Mouse (Mus musculus) testis, adult 2 months (tissue): ENCODE results near the gene Lig4. TPM values are rescaled to one million over a fixed set of nuclear protein-coding genes. Genes with fewer than 3 reads are reported as not detected.

Experiments used
- H3K27ac ChIP-seq: fragments of 200-500 bp; 2 replicates; pipeline ENCODE4 v1.5.1; 2012; ENCODE audit warnings: low read depth, low read length; ENCODE audit not compliant: control insufficient read depth, insufficient read depth
- H3K27me3 ChIP-seq: fragments of 200-500 bp; 2 replicates; pipeline ENCODE4 v1.6.1; 2012; ENCODE audit warnings: mild to moderate bottlenecking, low read length, moderate library complexity; ENCODE audit not compliant: control insufficient read depth, insufficient read depth
- H3K36me3 ChIP-seq: fragments of 200-500 bp; 2 replicates; pipeline ENCODE4 v1.6.1; 2012; ENCODE audit warnings: mild to moderate bottlenecking, low read length; ENCODE audit not compliant: control insufficient read depth, insufficient read depth
- H3K4me1 ChIP-seq: fragments of 200-500 bp; 2 replicates; pipeline ENCODE4 v1.6.1; 2012; ENCODE audit warnings: low read length; ENCODE audit not compliant: control insufficient read depth, insufficient read depth
- H3K4me3 ChIP-seq: fragments of 200-500 bp; 2 replicates; pipeline ENCODE4 v1.5.1; 2012; ENCODE audit warnings: low read depth, mild to moderate bottlenecking, low read length, moderate library complexity, mixed read lengths; ENCODE audit not compliant: control insufficient read depth
- CTCF ChIP-seq: fragments of 200-500 bp; IDR thresholded peaks from 2 replicates; pipeline ENCODE4 v1.5.1; 2012; ENCODE audit warnings: low read depth, mild to moderate bottlenecking, inconsistent platforms, low read length, moderate library complexity; ENCODE audit not compliant: control insufficient read depth, insufficient read depth, insufficient replicate concordance
- POLR2A ChIP-seq: fragments of 200-500 bp; IDR thresholded peaks from 2 replicates; pipeline ENCODE4 v1.6.1; 2012; ENCODE audit warnings: low read depth, mild to moderate bottlenecking, inconsistent platforms, low read length, moderate library complexity; ENCODE audit not compliant: control insufficient read depth
- polyA plus RNA-seq: library from polyadenylated mRNA; depleted of rRNA; stranded (reverse); fragments of >200 nt; gene quantifications from 2 replicates; pipeline ENCODE4 v1.2.3, GENCODE M21; 2012

Gene Lig4
- polyA plus RNA-seq, 1 experiment, result 9.0 TPM

DNA sequence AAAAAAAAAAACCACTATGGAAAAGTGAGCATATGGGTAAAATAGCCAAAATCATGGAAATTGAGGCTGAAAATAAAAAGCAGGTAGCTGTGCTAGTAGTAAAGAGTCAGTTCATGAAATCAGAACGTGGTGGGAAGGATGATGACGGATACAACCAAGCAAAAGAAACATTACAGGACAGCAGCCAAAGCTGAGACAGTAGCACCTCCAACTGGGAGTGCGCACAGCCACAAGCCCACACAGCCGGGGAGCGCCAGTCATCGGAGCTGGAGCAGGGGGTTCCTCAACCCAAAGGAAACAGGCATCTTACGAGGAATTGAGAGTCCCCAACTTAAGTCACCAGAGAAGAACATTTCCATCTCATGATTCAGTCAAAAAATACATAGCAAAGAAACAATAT, 26.6 kb upstream of the Lig4 start:
- Histone ChIP-seq H3K27ac (no peak overlapping the region), H3K4me1 (peaks cover 10% of the 10 kb centered on the region), H3K4me3 (no peak overlapping the region), H3K27me3 (no peaks in the 10 kb centered on the region), H3K36me3 (no peaks in the 10 kb centered on the region)
- TF ChIP-seq CTCF (no peak), POLR2A (no peak)

- Histone ChIP-seq H3K27me3 (no peaks in the 10 kb centered on the region), H3K4me3 (no peak overlapping the region), H3K27ac (no peak overlapping the region), H3K4me1 (peaks cover 9% of the 10 kb centered on the region), H3K36me3 (no peaks in the 10 kb centered on the region)
- TF ChIP-seq POLR2A (no peak), CTCF (no peak)
Observed at GRCm38 (mm10) chr8:9980188-9980587, 2.7 kb upstream of the Lig4 start.

- TF ChIP-seq POLR2A (no peak), CTCF (no peak)
- H3K4me1 ChIP-seq, result peaks cover 9% of the 10 kb centered on the region
Observed at GRCm38 (mm10) chr8:9979746-9980145, 2.3 kb upstream of the Lig4 start.

GRCm38 (mm10) chr8:9978475-9979230, 1.2 kb upstream of the Lig4 start:
- H3K4me1 ChIP-seq, result peaks cover 9% of the 10 kb centered on the region
- no peaks in the 10 kb centered on the region for H3K36me3 ChIP-seq
- H3K27me3 ChIP-seq, result no peaks in the 10 kb centered on the region
- H3K4me3 ChIP-seq, result peak overlapping the region; percentile 98
- no peak overlapping the region for H3K27ac ChIP-seq
- TF ChIP-seq CTCF (no peak), POLR2A (no peak)

More at GRCm38 (mm10) chr8:9979746-9980145, 2.3 kb upstream of the Lig4 start:
- Histone ChIP-seq H3K4me3 (no peak overlapping the region), H3K36me3 (no peaks in the 10 kb centered on the region), H3K27ac (no peak overlapping the region), H3K27me3 (no peaks in the 10 kb centered on the region)

- Histone ChIP-seq H3K4me3 (peak overlapping the region; percentile 98), H3K27ac (peak overlapping the region; percentile 87), H3K4me1 (peaks cover 9% of the 10 kb centered on the region), H3K36me3 (peaks cover 2% of the 10 kb centered on the region; the same call in 1 of the 2 replicates), H3K27me3 (no peaks in the 10 kb centered on the region)
- no peak for TF ChIP-seq CTCF
Observed at GRCm38 (mm10) chr8:9977016-9977415, 470 bp downstream of the Lig4 start.

GRCm38 (mm10) chr8:9975898-9976611, 1.4 kb downstream of the Lig4 start:
- H3K4me3 ChIP-seq, result peak overlapping the region; percentile 94
- H3K27me3 ChIP-seq, result no peaks in the 10 kb centered on the region
- TF ChIP-seq CTCF (peak; percentile 50; the same call in 1 of the 2 replicates), POLR2A (peak; percentile 84)
- peaks cover 2% of the 10 kb centered on the region; the same call in 1 of the 2 replicates for H3K36me3 ChIP-seq
- H3K27ac ChIP-seq, result peak overlapping the region; percentile 40; the same call in 1 of the 2 replicates
- peaks cover 9% of the 10 kb centered on the region for H3K4me1 ChIP-seq

- H3K4me3 ChIP-seq, result no peak overlapping the region
- TF ChIP-seq POLR2A (no peak), CTCF (no peak)
- peaks cover 9% of the 10 kb centered on the region for H3K4me1 ChIP-seq
- no peak overlapping the region for H3K27ac ChIP-seq
- H3K27me3 ChIP-seq, result no peaks in the 10 kb centered on the region
- H3K36me3 ChIP-seq, result peaks cover 2% of the 10 kb centered on the region; the same call in 1 of the 2 replicates
Observed at GRCm38 (mm10) chr8:9975276-9975675, 2.2 kb downstream of the Lig4 start.
